Mouse (Mus musculus): ENCODE measurements around the gene Nuak2. TPM values are rescaled to one million over a fixed set of nuclear protein-coding genes. Genes with fewer than 3 reads are reported as not detected.
A peak's percentile ranks its signal among the peaks of the same experiment; 100 is the strongest.

The Nuak2 gene
- total and polyA plus RNA-seq, 2 experiments from 2014 or later = 7.0 to 9.9 TPM

DNA sequence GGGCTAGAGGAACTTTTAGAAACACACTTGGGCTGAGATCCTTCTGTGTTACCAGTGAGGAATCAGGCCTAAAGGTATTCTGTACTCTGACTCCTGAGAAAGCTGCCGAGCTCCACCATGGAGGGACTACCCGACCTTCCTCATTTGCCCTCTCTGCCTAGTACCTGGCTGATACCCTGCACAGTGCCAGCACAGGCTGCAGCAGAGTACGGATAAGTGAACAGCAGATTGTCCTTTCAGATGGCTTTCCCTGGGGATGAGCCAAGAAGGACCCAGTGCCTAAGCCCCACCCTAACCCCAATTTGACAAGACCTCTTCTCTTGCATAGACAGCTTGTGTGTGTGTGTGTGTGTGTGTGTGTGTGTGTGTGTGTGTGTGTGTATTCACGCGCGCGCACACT is 7.3 kb upstream of the Nuak2 start:
- no peak overlapping the region for H3K27ac ChIP-seq (ENCODE audit: low read depth, low read length)
- no peak overlapping the region for H3K4me3 ChIP-seq (ENCODE audit: low read depth, low read length)
- no peaks in the 10 kb centered on the region for H3K4me1 ChIP-seq (ENCODE audit: insufficient read depth, low read length)
- ATAC-seq (ENCODE audit: low FRiP score) (no peak), DNase-seq (ENCODE audit: low spot score) (no peak)
- no peaks in the 10 kb centered on the region for H3K27me3 ChIP-seq (ENCODE audit: insufficient read depth, low read length)
- no peak for TF ChIP-seq CTCF (IDR thresholded peaks at IDR 0.05)
- H3K9ac ChIP-seq (replicated peaks; ENCODE audit: low read length, poor library complexity, severe bottlenecking) = no peak overlapping the region
- WGBS = 93% methylated on average over 7 of the region's 7 CpGs
- no peaks in the 10 kb centered on the region for H3K9me3 ChIP-seq (ENCODE audit: low read length)
- no peak overlapping the region for H3K4me2 ChIP-seq (ENCODE audit: low read depth, low read length, poor library complexity, severe bottlenecking)
- H3K36me3 ChIP-seq (ENCODE audit: insufficient read depth, low read length) = peaks cover 5% of the 10 kb centered on the region; the same call in 1 of the 2 replicates

DNA sequence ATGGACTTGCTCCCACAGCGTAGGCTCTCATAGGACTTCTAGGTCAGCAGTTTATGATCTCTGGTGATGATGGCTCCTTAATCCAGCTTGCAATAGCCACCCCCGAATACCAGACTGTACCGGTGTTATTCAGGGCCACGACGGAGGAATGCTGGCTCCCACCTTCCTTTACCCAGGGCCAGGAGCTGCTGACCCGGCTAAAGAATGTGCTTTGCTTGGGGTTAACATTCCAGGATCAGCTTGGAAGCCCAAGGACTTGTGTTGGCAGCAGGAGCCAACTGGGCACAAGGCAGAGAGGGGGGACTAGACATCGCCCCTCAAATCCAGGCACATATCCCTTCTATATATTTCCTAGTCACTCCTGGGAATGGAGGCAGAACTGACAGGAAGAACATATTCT is 5.2 kb upstream of the Nuak2 start:
- no peaks in the 10 kb centered on the region for H3K4me1 ChIP-seq (ENCODE audit: insufficient read depth, low read length)
- H3K36me3 ChIP-seq (ENCODE audit: insufficient read depth, low read length) = no peaks in the 10 kb centered on the region
- DNase-seq (ENCODE audit: low spot score) (no peak), ATAC-seq (ENCODE audit: low FRiP score) (no peak)
- no peak overlapping the region for H3K27ac ChIP-seq (ENCODE audit: low read depth, low read length)
- no peak overlapping the region for H3K4me2 ChIP-seq (ENCODE audit: low read depth, low read length, poor library complexity, severe bottlenecking)
- H3K4me3 ChIP-seq (ENCODE audit: low read depth, low read length) = no peak overlapping the region
- no peaks in the 10 kb centered on the region for H3K9me3 ChIP-seq (ENCODE audit: low read length)
- H3K27me3 ChIP-seq (ENCODE audit: insufficient read depth, low read length) = no peaks in the 10 kb centered on the region
- no peak for TF ChIP-seq CTCF (IDR thresholded peaks at IDR 0.05)
- 76% methylated on average over 7 of the region's 7 CpGs for WGBS
- no peak overlapping the region for H3K9ac ChIP-seq (replicated peaks; ENCODE audit: low read length, poor library complexity, severe bottlenecking)

DNA sequence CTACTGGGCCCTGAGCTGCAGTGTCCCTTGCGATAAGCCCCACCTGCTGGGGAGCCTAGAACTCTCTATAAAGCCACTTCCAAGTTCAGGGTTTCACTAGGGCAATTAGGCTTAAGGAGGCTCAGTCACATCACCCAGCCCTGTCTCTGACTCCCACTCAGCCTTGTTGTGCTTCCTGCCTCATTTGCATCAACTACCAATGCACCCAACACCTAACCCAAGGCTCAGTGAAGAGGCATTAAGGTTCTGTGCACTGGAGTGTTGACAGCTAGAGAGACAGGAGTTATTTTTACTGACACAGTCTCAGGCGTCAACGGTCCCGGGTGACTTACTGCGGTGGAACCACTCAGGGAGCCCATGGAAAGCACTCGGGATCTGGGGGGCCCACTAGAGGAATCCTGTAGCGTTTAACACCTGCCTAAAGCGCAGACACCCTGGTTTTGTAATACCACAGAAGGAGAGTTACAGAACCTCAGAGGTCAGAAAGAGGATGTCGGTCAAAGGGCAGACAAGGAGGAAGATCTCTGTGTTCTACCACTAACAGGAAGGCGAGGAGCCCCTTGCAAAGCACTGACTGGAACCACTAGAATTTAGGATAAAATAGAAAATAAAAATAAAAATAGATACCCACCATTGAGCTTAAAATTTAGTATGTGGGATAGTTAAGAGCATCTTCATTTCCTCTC is 4.6 kb upstream of the Nuak2 start:
- H3K27ac ChIP-seq (ENCODE audit: low read depth, low read length) = no peak overlapping the region
- H3K36me3 ChIP-seq (ENCODE audit: insufficient read depth, low read length) = no peaks in the 10 kb centered on the region
- H3K9ac ChIP-seq (replicated peaks; ENCODE audit: low read length, poor library complexity, severe bottlenecking) = no peak overlapping the region
- WGBS = 82% methylated on average over 10 of the region's 10 CpGs
- DNase-seq (ENCODE audit: low spot score) = no peak
- TF ChIP-seq CTCF (IDR thresholded peaks at IDR 0.05) = no peak
- ATAC-seq (ENCODE audit: low FRiP score) = no peak
- H3K27me3 ChIP-seq (ENCODE audit: insufficient read depth, low read length) = no peaks in the 10 kb centered on the region
- H3K4me2 ChIP-seq (ENCODE audit: low read depth, low read length, poor library complexity, severe bottlenecking) = no peak overlapping the region
- no peak overlapping the region for H3K4me3 ChIP-seq (ENCODE audit: low read depth, low read length)
- H3K9me3 ChIP-seq (ENCODE audit: low read length) = no peaks in the 10 kb centered on the region
- no peaks in the 10 kb centered on the region for H3K4me1 ChIP-seq (ENCODE audit: insufficient read depth, low read length)

DNA sequence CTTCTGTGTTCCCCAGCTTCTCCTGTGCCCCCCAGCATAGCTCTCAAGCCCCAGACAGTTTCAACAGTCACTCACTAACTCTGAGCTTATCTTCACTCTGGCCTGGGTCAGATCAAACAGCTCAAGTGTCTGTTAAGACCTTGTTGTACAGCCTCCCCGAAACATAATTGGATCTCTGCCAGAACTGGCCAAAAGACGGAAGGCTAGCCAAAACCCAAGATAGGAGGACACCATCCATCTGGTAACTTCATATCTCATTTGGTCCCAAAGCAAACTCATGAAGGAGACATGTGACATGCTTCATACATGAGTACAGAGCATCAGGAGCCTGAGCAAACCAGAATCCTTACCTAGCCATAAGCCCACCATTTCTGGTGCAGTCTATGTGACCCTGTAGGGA is 3.9 kb upstream of the Nuak2 start:
- Histone ChIP-seq H3K4me1 (ENCODE audit: insufficient read depth, low read length) (peaks cover 2% of the 10 kb centered on the region; the same call in 1 of the 2 replicates), H3K27me3 (ENCODE audit: insufficient read depth, low read length) (no peaks in the 10 kb centered on the region), H3K4me2 (ENCODE audit: low read depth, low read length, poor library complexity, severe bottlenecking) (no peak overlapping the region), H3K36me3 (ENCODE audit: insufficient read depth, low read length) (no peaks in the 10 kb centered on the region), H3K4me3 (ENCODE audit: low read depth, low read length) (no peak overlapping the region), H3K27ac (ENCODE audit: low read depth, low read length) (no peak overlapping the region), H3K9me3 (ENCODE audit: low read length) (no peaks in the 10 kb centered on the region), H3K9ac (replicated peaks; ENCODE audit: low read length, poor library complexity, severe bottlenecking) (no peak overlapping the region)
- ATAC-seq (ENCODE audit: low FRiP score) = no peak
- DNase-seq (ENCODE audit: low spot score) = no peak
- TF ChIP-seq CTCF (IDR thresholded peaks at IDR 0.05) = no peak
- 51% methylated on average over 2 of the region's 2 CpGs for WGBS

DNA sequence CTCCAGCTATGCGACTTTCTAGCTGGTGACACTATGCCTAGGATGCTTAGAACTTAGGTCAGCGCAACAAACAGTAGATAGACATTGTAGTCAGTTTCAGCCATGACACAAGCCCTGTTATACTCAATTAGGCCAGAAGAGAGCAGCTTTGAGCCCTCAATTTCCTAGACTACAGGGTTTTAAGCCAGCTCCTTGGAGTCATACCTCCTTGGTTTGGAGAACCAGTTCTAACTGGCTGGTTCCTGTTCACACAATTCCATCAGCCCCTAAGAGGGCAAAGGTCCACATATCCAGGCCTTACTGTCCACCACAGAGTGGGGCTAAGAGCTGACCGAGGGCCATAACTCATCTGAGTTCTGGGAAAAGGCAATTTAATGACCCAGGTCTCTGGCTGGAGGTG is 3.2 kb upstream of the Nuak2 start:
- Histone ChIP-seq H3K4me1 (ENCODE audit: insufficient read depth, low read length) (peaks cover 8% of the 10 kb centered on the region; the same call in 1 of the 2 replicates), H3K9me3 (ENCODE audit: low read length) (no peaks in the 10 kb centered on the region), H3K27ac (ENCODE audit: low read depth, low read length) (no peak overlapping the region), H3K4me3 (ENCODE audit: low read depth, low read length) (no peak overlapping the region), H3K4me2 (ENCODE audit: low read depth, low read length, poor library complexity, severe bottlenecking) (no peak overlapping the region), H3K36me3 (ENCODE audit: insufficient read depth, low read length) (no peaks in the 10 kb centered on the region), H3K9ac (replicated peaks; ENCODE audit: low read length, poor library complexity, severe bottlenecking) (no peak overlapping the region), H3K27me3 (ENCODE audit: insufficient read depth, low read length) (no peaks in the 10 kb centered on the region)
- peak; percentile 79 for TF ChIP-seq CTCF (IDR thresholded peaks at IDR 0.05)
- 65% methylated on average over 3 of the region's 3 CpGs for WGBS
- DNase-seq (ENCODE audit: low spot score) = peak; percentile 80
- ATAC-seq (ENCODE audit: low FRiP score) = no peak

DNA sequence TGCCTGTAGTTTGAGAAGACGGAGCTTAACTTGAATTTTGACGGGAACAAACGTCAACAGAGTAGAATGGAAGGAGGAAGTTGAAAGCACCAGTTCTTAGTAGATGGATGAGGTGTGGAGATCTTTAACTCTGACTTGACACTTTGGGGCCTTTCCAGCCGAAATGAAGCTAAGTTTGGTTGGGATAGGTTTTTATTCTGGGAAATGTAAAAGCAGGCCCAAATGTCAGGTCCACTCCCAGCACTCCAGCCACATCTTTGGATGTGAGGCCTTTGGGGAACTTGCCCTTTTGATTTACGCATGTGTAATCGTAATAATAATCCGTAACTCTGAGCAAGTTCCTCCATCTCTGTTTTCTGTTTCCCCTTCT is 684 bp downstream of the Nuak2 start:
- Histone ChIP-seq H3K4me3 (ENCODE audit: low read depth, low read length) (peak overlapping the region; percentile 49), H3K4me1 (ENCODE audit: insufficient read depth, low read length) (peaks cover 24% of the 10 kb centered on the region), H3K9me3 (ENCODE audit: low read length) (no peaks in the 10 kb centered on the region), H3K9ac (replicated peaks; ENCODE audit: low read length, poor library complexity, severe bottlenecking) (peak overlapping the region; percentile 50), H3K27me3 (ENCODE audit: insufficient read depth, low read length) (no peaks in the 10 kb centered on the region), H3K36me3 (ENCODE audit: insufficient read depth, low read length) (no peaks in the 10 kb centered on the region), H3K4me2 (ENCODE audit: low read depth, low read length, poor library complexity, severe bottlenecking) (peak overlapping the region; percentile 74), H3K27ac (ENCODE audit: low read depth, low read length) (peak overlapping the region; percentile 65)
- TF ChIP-seq CTCF (IDR thresholded peaks at IDR 0.05) = no peak
- WGBS = 12% methylated on average over 7 of the region's 7 CpGs
- ATAC-seq (ENCODE audit: low FRiP score) (no peak), DNase-seq (ENCODE audit: low spot score) (no peak)

Measured in midbrain, postnatal 0 days (tissue).